Mouse (Mus musculus) bone marrow macrophage, adult 2 months (primary cell): ENCODE measurements at regions not wholly inside any gene's neighbourhood (a gene's known extent, or its start where the extent isn't known, plus 50 kb on each side); places are given as distances from the start of the nearest gene placed in this dataset.

Experiments
- CTCF ChIP-seq: IDR thresholded peaks from 2 replicates; pipeline ENCODE4 v1.5.1; 2012; ENCODE audit warnings: low read depth, mild to moderate bottlenecking, low read length, moderate library complexity
- POLR2A ChIP-seq: IDR thresholded peaks from 2 replicates; pipeline ENCODE4 v1.6.1; 2012; ENCODE audit warnings: mild to moderate bottlenecking, low read depth, low read length, borderline replicate concordance

DNA sequence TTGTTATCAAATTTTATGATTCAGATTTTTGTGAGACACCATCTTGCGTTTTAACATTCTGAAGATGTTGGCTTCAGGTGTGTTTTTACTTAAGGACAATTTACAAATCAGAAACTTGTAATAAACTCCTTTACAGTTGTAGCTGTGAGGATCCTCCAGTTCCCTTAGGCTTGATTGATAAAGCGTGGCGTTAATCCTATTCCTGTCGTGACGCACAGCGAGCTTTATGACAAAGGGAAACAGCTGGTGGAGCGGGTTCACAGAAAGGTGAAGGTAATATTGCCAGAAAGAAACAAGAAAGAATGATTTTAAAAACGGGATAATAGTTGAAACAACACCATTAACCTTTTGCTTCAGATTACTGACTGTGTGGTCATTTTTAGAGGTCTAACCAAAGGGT is 60.7 kb upstream of the Arrdc4 start:
- no peak for TF ChIP-seq CTCF
- TF ChIP-seq POLR2A = no peak
